Mouse (Mus musculus): Measurements from ENCODE around the gene Lingo1. TPM values are rescaled to one million over a fixed set of nuclear protein-coding genes. Genes with fewer than 3 reads are reported as not detected.

Lingo1 gene
- polyA plus RNA-seq, 2 experiments, result 5.4 to 21.0 TPM

GRCm38 (mm10) chr9:56643474-56643873 is 152.8 kb downstream of the Lingo1 start:
- Histone ChIP-seq H3K9me3 (ENCODE audit: control insufficient read depth, low read length) (no peaks in the 10 kb centered on the region), H3K27ac (replicated peaks; ENCODE audit: low read depth, low read length) (no peak overlapping the region), H3K4me3 (replicated peaks; ENCODE audit: low read length) (no peak overlapping the region), H3K36me3 (ENCODE audit: control insufficient read depth, insufficient read depth, low read length) (no peaks in the 10 kb centered on the region), H3K9ac (ENCODE audit: low read depth, low read length, severe bottlenecking) (no peak overlapping the region), H3K4me1 (ENCODE audit: control insufficient read depth, insufficient read depth, low read length) (no peaks in the 10 kb centered on the region), H3K27me3 (ENCODE audit: control insufficient read depth, insufficient read depth, low read length) (no peaks in the 10 kb centered on the region; the same call in 1 of the 2 replicates), H3K4me2 (replicated peaks; ENCODE audit: low read depth, low read length, severe bottlenecking) (no peak overlapping the region)
- WGBS, result 23% methylated on average over 5 of the region's 5 CpGs
- ATAC-seq (ENCODE audit: low FRiP score, low read depth), result no peak
- no peak for TF ChIP-seq POLR2A (IDR thresholded peaks at IDR 0.05; ENCODE audit: borderline replicate concordance, extremely low read depth, insufficient read depth, insufficient read length)
- DNase-seq (ENCODE audit: low spot score), result no peak

- no peak for TF ChIP-seq POLR2A (IDR thresholded peaks at IDR 0.05; ENCODE audit: borderline replicate concordance, extremely low read depth, insufficient read depth, insufficient read length)
- WGBS, result 50% methylated on average over 8 of the region's 8 CpGs
- Histone ChIP-seq H3K9me3 (ENCODE audit: control insufficient read depth, low read length) (no peaks in the 10 kb centered on the region), H3K36me3 (ENCODE audit: control insufficient read depth, insufficient read depth, low read length) (no peaks in the 10 kb centered on the region), H3K9ac (ENCODE audit: low read depth, low read length, severe bottlenecking) (no peak overlapping the region), H3K27me3 (ENCODE audit: control insufficient read depth, insufficient read depth, low read length) (peaks cover 35% of the 10 kb centered on the region), H3K4me1 (ENCODE audit: control insufficient read depth, insufficient read depth, low read length) (peaks cover 15% of the 10 kb centered on the region), H3K27ac (replicated peaks; ENCODE audit: low read depth, low read length) (no peak overlapping the region), H3K4me2 (replicated peaks; ENCODE audit: low read depth, low read length, severe bottlenecking) (no peak overlapping the region), H3K4me3 (replicated peaks; ENCODE audit: low read length) (no peak overlapping the region)
- DNase-seq (ENCODE audit: low spot score), result no peak
- no peak for ATAC-seq (ENCODE audit: low FRiP score, low read depth)
Observed at GRCm38 (mm10) chr9:56638226-56638905, 157.9 kb downstream of the Lingo1 start.

- Histone ChIP-seq H3K4me1 (ENCODE audit: control insufficient read depth, insufficient read depth, low read length) (peaks cover 15% of the 10 kb centered on the region), H3K4me2 (replicated peaks; ENCODE audit: low read depth, low read length, severe bottlenecking) (peak overlapping the region; percentile 42), H3K9ac (ENCODE audit: low read depth, low read length, severe bottlenecking) (peak overlapping the region; percentile 28; the same call in 1 of the 2 replicates), H3K27ac (replicated peaks; ENCODE audit: low read depth, low read length) (no peak overlapping the region), H3K27me3 (ENCODE audit: control insufficient read depth, insufficient read depth, low read length) (peaks cover 35% of the 10 kb centered on the region), H3K9me3 (ENCODE audit: control insufficient read depth, low read length) (no peaks in the 10 kb centered on the region), H3K36me3 (ENCODE audit: control insufficient read depth, insufficient read depth, low read length) (no peaks in the 10 kb centered on the region), H3K4me3 (replicated peaks; ENCODE audit: low read length) (peak overlapping the region; percentile 20)
- no peak for TF ChIP-seq POLR2A (IDR thresholded peaks at IDR 0.05; ENCODE audit: borderline replicate concordance, extremely low read depth, insufficient read depth, insufficient read length)
- ATAC-seq (ENCODE audit: low FRiP score, low read depth), result no peak
- 3% methylated on average over 25 of the region's 29 CpGs for WGBS
- no peak for DNase-seq (ENCODE audit: low spot score)
Observed at GRCm38 (mm10) chr9:56637403-56637857, 158.8 kb downstream of the Lingo1 start.

- H3K4me1 ChIP-seq (ENCODE audit: control insufficient read depth, insufficient read depth, low read length), result peaks cover 15% of the 10 kb centered on the region
- TF ChIP-seq POLR2A (IDR thresholded peaks at IDR 0.05; ENCODE audit: borderline replicate concordance, extremely low read depth, insufficient read depth, insufficient read length), result no peak
- 46% methylated on average over 11 of the region's 11 CpGs for WGBS
- peak overlapping the region; percentile 42 for H3K4me2 ChIP-seq (replicated peaks; ENCODE audit: low read depth, low read length, severe bottlenecking)
- ATAC-seq (ENCODE audit: low FRiP score, low read depth) (no peak), DNase-seq (ENCODE audit: low spot score) (no peak)
- no peaks in the 10 kb centered on the region for H3K36me3 ChIP-seq (ENCODE audit: control insufficient read depth, insufficient read depth, low read length)
- H3K4me3 ChIP-seq (replicated peaks; ENCODE audit: low read length), result peak overlapping the region; percentile 20; the same call in 1 of the 2 replicates
- no peaks in the 10 kb centered on the region for H3K9me3 ChIP-seq (ENCODE audit: control insufficient read depth, low read length)
- peaks cover 35% of the 10 kb centered on the region for H3K27me3 ChIP-seq (ENCODE audit: control insufficient read depth, insufficient read depth, low read length)
- no peak overlapping the region for H3K27ac ChIP-seq (replicated peaks; ENCODE audit: low read depth, low read length)
- no peak overlapping the region for H3K9ac ChIP-seq (ENCODE audit: low read depth, low read length, severe bottlenecking)
Observed at GRCm38 (mm10) chr9:56636766-56637402, 159.4 kb downstream of the Lingo1 start.

GRCm38 (mm10) chr9:56636214-56636613 is 160.1 kb downstream of the Lingo1 start:
- Histone ChIP-seq H3K9me3 (ENCODE audit: control insufficient read depth, low read length) (no peaks in the 10 kb centered on the region), H3K4me1 (ENCODE audit: control insufficient read depth, insufficient read depth, low read length) (peaks cover 15% of the 10 kb centered on the region), H3K27ac (replicated peaks; ENCODE audit: low read depth, low read length) (no peak overlapping the region), H3K36me3 (ENCODE audit: control insufficient read depth, insufficient read depth, low read length) (no peaks in the 10 kb centered on the region), H3K27me3 (ENCODE audit: control insufficient read depth, insufficient read depth, low read length) (peaks cover 35% of the 10 kb centered on the region), H3K9ac (ENCODE audit: low read depth, low read length, severe bottlenecking) (no peak overlapping the region), H3K4me3 (replicated peaks; ENCODE audit: low read length) (peak overlapping the region; percentile 66), H3K4me2 (replicated peaks; ENCODE audit: low read depth, low read length, severe bottlenecking) (peak overlapping the region; percentile 95)
- peak; percentile 62; the same call in 1 of the 2 replicates for ATAC-seq (ENCODE audit: low FRiP score, low read depth)
- WGBS, result under 1% methylated on average over 10 of the region's 10 CpGs
- DNase-seq (ENCODE audit: low spot score), result peak; percentile 90
- TF ChIP-seq POLR2A (IDR thresholded peaks at IDR 0.05; ENCODE audit: borderline replicate concordance, extremely low read depth, insufficient read depth, insufficient read length), result 0 out of 2 replicates have a peak, but pooled peaks have one; percentile 37
